Mouse (Mus musculus): ENCODE results near the gene Mrpl1.

The Mrpl1 gene

DNA sequence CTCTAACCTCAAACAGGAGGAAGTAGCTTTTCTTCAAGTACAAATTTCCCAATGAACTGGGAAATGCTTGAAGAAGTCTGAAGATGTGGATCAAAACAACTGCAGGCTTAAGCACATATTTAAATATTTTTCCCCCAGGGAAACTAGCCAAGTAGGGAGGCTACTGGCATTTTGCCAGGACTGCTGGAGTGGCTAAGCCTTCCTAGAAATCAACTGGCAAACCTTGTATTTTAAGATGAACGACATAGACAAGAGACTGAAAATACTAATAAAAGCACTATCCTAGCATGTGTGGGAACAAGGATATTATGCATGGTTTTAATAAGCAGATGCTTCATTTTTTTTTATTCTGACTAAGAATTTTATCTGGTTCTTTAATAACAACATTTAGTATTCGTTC, 2.4 kb upstream of the Mrpl1 start:
- in situ Hi-C loops (cut with MboI, MseI) = loop anchor here (25.0 kb wide), 1 partner anchor 805 kb away; no protein-coding TSS in a partner anchor

DNA sequence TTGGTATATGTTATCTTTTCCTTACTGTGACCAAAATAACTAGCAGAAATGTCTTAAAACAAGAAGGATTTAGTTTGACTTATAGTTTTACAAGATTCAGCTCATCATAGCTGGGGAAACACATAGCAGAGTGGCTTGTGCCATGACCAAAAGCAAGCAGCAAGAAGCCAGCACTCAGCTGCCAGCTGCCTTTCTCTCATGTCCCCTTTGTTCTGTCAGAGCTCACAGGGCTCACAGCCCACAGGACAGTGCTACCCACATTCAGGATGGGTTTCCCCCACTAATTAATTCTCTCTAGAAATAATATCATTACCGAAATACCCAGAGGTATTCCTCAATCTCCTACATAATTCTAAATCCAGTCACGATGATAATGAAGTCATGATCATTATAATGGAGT, 1.8 kb upstream of the Mrpl1 start:
- in situ Hi-C loops (cut with MboI, MseI) = loop anchor here (25.0 kb wide), 1 partner anchor 805 kb away; no protein-coding TSS in a partner anchor

DNA sequence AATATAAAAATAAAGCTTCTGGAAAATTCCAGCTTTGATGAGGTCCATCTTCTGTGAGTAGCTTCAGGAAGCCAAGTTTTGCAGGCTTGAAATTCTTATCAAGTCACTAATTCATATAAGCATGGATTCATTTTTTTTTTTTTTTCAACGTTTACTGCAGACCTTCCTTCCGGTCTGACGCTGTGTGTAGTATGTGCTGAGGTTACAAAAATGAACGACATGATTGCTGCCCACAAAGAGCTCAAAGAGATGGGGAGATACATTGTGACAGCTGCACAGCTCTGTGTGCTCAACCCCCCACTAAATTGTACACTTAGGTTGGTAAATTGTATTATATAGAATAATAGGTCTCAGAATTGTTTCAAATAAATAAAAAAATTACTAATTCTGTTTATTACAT, 750 bp upstream of the Mrpl1 start:
- in situ Hi-C loops (cut with MboI, MseI) = loop anchor here (25.0 kb wide), 1 partner anchor 804 kb away; no protein-coding TSS in a partner anchor

DNA sequence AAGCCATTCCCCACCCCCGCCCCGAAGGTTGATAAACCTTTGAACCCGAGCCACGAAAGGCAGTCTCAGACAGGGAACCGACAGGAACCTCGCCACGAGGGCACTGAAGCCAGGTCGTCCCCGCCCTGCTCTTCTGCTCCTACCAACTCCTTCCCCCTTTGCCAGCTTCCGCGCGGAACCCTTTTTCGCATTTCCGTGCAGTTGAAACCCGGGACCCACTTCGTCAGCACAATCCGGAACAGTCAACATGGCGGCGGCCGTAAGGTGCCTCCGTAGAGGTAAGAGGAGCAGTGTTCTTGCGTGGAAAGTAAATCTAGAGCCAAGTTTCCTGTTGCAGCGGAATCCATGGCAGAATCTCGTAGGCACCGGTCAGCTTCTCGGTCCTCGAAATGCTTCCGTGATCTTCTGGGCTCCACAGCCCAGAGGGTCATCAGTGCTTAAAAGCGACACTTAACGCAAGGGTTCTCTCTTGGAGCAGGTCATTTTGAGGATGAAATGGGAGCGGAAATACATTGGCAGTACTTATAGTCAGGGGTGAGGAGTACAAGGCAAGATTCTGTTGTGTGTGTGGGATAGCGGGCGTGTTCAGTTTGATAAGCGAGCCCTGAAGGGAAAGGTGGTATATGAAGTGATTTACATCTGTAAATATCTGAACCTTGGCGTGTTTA, 757 bp downstream of the Mrpl1 start:
- in situ Hi-C loops (cut with MboI, MseI) = loop anchor here (25.0 kb wide), 1 partner anchor 802 kb away; no protein-coding TSS in a partner anchor

DNA sequence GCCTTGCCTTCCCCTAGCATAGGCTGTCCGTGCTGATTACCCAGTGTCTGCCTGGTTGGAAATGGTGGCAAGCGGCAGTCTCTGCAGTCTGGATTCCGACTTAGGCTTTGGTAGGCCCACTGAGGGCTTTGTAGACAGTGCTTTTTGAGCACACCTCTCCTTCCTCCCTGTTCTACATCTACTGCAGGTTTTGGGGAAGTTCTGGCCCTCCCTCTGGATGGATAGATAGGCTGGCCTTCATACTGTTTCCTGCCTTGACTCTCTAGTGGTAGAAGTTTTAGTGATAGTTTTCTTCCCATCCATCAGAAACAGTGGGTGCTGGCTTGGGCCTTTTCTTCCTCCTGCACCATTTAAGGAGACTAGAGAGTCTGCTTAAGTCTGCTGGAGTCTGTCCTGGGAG, 9.4 kb downstream of the Mrpl1 start:
- in situ Hi-C loops (cut with MboI, MseI) = loop anchor here (25.0 kb wide), 1 partner anchor 794 kb away; no protein-coding TSS in a partner anchor

DNA sequence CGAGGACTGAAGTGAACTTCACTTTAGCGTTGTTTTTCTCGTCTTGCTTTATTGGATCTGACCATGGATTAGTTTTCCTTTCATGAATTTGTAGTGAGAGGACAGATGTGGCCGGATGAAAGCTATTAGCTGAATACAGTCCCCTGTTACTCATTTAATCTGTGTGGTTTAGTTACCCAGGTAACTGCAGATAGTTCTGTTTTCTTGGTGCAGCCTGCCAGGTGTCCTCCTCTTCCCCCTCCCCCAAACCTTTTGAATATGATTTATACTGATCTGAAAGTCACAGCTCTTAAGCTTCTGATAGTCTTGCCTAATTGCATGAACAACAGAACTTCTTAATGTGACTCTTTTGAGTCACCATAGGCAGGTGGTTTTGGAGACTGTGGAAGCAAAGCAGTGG, 10.2 kb downstream of the Mrpl1 start:
- in situ Hi-C loops (cut with MboI, MseI) = loop anchor here (25.0 kb wide), 1 partner anchor 793 kb away; no protein-coding TSS in a partner anchor

DNA sequence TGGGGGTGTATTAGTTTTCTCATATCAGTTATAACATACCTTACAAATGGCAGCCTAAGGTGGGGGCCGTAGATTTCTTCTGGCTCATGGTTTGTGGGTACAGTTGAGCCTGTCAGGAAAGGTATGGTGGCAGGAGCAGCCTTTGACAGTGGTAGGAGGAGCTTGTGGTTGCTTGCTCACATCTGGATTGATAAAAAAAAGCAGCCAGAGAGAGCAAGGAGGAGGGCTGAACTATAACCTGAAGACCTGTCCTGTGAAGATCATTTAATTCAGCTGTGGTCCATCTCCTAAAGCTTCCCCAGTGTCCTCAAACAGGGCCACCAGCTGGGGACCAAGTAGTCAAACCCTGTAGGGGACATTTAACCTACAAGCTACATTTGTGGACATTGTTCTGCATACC, 12.0 kb downstream of the Mrpl1 start:
- in situ Hi-C loops (cut with MboI, MseI) = loop anchor here (25.0 kb wide), 1 partner anchor 791 kb away; no protein-coding TSS in a partner anchor

DNA sequence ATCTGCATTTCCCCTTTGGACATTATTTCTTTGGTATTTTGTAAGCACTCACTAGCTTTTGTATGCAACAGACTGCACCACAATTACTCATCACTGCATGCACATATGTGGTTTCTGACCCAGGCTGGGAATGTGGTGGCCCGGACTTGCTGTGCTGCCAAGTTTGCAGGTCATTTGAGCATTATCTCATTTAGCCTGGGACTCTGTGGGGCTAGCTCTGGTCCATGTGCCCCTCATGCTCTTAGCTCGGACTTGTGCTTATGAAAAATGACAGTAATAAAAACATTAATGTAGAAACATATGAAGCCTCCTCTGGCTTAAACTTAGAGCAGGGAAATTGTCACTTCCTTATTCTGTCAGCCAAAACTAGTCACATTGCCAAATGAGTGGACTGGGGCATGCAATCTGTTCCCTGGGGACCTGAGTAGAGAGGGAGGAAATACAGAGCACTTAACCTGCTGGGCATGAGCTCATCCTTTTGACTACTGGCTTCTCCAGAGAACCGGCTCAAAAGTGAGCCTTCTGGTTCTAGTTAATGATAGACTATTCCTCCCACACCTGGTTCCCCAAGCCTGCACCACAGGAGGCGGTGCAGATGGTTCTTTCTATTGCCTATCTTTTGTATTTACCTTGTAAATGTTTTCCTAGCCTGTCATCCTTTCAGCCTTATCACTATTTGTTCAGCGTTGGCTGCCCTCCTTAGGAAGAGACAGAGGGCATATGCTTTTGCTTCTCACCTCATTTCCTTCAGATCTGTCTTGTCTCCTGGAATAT, 12.7 kb downstream of the Mrpl1 start:
- in situ Hi-C loops (cut with MboI, MseI) = loop anchor here (25.0 kb wide), 1 partner anchor 790 kb away; no protein-coding TSS in a partner anchor

DNA sequence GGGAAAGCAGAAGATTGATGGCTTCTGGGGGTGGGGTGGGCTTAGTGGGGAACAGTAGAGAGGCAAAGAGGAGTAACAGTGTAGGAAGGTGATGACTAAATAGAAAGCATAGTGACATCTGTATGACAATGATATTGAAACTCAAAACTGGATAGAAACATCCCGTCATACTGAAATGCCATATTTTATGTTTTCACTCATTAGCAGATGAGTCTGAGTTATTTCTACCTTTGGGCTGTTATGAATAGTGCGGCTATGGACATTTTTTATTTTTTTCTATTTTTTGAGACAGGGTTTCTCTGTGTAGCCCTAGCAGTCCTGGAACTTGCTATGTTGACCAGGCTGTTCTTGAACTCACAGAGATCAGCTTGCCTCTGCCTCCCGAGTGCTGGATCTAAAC, 13.7 kb downstream of the Mrpl1 start:
- in situ Hi-C loops (cut with MboI, MseI) = loop anchor here (25.0 kb wide), 1 partner anchor 789 kb away; no protein-coding TSS in a partner anchor

DNA sequence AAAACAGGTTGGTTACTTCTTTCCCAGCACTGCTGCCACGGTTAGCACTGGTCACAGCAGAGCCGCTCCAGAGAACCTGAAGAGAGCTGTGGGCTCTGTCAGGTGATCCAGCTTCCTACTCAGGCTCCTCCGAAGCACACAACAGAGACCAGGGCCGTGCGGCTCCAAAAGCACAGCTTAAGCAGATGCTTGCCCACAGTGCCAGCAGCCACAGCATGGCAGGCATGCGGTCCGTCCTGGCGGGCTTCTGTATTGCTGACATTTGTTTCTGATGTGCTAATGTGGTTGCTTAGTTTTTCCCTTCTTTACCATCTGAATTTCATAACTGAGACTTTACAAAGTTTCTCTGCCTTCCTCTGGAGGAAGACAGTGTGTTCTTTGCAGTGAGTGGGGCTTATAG, 17.2 kb downstream of the Mrpl1 start:
- in situ Hi-C loops (cut with MboI, MseI) = no loop called here

DNA sequence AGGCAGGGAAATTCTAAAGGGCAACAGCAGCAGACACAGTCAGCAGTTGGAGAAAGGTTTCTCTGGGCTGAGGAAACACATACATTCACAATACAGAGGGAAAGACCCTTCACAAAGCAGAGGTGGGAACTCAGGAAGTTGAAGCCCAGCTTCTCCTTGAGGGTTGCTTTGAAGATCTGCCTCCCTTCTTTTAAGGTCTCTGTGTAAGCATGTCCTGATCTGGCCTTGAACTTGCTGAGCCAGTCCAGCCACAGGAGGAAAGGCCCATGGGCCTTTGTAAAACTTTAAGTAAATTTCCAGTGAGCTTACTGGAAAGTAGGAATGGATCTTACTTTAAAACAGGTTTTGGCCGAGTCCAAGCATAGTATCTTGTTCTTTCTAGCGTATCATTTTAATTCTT, 19.7 kb downstream of the Mrpl1 start:
- in situ Hi-C loops (cut with MboI, MseI) = no loop called here

DNA sequence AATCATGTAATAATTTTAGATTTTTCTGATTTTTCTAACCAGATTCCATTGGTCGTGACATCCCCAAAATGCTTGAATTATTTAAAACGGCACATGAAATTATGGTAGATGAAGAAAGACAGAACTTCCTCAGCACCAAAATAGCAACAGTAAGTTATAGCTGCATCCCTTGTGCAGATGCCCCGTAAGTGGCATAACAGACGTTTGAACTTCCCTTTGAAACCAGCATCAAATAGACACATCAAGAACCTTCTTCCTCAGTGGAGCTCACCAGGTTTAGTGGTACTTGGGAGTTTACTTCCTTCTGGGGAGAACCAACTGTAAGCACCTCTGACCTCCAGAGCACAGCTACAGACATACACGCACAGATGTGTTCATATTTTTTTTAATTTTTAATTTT, 29.5 kb downstream of the Mrpl1 start:
- in situ Hi-C loops (cut with MboI, MseI) = no loop called here

DNA sequence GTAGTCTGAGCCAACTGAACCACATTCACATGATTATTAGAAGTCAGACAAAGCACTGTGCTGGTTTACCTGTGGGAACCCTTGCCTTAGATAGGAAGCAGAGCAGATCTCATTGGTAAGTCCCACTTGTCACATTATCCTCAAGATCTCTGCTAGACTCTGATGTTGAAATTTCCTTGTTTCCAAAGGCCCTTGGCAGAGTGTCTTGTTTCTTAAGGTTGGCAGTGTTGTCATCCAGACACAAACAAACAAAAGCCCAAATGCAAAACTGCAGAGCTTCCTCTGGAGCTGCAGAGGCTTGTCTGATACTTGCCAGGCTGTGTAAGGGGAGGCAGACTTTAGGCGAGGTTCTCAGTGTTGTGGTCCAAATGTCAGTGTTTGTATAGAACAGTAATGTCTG, 31.6 kb downstream of the Mrpl1 start:
- in situ Hi-C loops (cut with MboI, MseI) = no loop called here

DNA sequence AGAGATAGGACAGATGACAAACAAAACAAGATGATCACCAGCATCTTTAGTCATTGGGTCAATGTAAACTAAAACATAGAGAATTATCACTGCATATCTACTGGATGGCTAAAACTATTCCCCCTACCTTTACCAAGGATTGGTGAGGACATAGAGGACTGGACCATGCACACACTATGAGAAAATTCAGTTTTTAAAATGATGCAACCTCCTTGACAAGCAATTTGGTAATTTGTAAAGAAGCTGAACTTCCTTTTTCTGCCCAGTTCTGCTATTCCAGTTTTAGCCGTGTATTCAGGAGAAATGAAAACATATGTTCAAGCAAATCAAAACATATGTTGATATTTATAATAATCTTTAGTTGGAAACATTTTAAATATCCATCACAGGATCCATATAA, 35.2 kb downstream of the Mrpl1 start:
- in situ Hi-C loops (cut with MboI, MseI) = no loop called here

DNA sequence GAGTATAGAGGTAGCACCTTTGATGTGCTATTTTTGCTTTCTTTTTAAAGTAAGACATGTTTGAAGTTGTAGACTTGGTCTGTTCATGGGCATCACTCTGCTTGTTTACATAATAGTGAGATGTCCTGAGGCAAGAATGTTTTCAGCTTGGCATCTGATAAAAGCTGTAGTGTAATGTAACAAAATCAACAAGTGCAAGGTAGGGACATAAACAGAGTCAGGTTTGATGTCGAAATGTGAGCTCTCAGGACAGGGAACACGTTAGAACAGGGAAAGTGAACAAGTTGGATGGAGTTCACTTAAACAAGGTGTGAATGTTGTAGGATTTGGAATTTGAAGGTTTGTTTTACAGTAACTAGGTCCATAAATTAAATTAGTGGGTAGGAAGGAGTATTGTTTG, 44.7 kb downstream of the Mrpl1 start:
- in situ Hi-C loops (cut with MboI, MseI) = no loop called here

DNA sequence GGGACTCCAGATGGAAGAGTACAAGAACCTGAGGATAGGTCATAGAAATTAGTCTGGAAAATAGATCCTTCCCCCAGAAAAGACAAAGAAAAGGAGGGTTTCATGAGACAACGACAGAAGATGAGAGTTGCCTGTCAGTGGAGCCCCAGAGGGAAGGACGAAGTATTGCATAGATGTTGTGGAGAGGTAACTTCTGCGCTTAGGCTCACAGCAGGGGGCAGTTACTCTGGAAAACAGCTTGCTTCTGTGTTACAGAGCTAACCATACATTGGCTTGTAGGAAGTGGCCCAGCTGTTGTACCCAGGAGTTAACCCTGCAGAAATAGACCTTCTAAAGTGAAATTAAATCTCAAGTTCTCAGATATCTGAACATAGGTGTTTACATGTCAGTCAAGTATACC, 45.9 kb downstream of the Mrpl1 start:
- in situ Hi-C loops (cut with MboI, MseI) = no loop called here

DNA sequence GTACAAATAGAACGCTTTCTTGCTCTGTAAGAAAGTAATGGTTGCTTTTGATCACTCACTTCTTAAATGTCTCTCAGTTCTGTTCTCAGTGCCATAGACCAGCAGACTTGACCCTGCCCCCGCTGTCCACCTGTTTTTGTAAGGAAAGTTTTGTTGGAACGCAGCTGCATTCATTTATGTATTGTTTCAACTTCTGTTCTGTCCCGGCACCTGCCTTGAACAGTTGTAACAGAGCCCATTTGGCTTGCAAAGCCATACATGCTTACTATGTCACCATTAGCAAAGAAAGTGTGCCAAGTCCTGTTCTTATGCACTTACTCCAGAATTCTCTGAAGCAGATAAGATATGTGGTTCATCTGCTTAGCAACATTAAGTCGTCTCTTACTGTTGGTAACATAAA, 48.9 kb downstream of the Mrpl1 start:
- in situ Hi-C loops (cut with MboI, MseI) = no loop called here

DNA sequence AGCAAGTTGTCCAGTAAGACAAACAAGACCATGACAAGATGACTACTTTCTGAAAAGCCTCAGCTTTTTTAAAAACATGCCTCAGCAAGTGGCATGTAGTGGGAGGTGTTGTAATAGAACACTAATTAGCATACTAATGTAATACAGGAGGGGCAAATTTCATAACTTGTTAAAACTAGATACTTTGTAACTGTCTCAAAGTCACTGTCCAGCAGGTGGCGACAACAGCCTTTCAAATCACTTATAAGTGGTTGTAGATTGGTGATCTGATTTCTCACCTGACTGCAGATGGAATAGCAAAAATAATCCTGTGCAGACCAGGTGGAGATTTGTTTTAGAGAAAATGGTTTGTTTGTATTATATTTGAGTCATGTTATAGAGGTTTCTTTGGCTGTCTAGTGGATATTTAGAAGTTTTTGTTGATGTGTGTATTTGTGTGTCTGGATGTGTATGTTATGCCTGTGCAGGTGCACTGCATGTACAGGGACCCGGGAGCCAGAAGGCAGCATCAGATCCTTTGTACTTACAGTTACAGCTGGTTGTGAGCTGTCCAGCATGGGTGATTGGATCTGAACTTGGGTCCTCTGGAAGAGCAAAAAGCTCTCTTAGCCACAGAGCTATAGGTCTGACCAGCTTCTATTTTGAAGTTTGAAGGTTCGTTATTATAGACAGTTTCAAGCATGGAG, 57.9 kb downstream of the Mrpl1 start:
- in situ Hi-C loops (cut with MboI, MseI) = loop anchor here (10.0 kb wide), 1 partner anchor 508 kb away; no protein-coding TSS in a partner anchor

DNA sequence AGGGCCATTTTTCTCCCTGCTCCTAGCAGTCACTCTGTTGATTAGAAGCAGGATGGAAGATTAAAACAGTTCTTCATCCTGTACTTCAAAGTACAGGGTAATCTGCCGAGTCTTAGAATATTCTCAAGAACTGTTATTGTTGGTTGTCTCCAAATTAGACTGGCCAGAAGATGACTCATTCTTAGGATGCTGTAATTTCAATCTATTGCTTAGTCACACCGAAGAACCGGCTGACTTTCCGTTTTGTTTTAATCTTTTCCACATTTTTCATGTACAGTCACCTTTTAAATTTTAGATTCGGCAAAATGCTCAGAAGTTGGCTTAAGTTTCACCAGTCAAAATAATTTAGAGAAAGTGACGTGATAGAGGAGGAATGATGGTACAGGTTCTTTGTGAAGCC, 61.8 kb downstream of the Mrpl1 start:
- in situ Hi-C loops (cut with MboI, MseI) = loop anchor here (10.0 kb wide), 1 partner anchor 564 kb away; no protein-coding TSS in a partner anchor

DNA sequence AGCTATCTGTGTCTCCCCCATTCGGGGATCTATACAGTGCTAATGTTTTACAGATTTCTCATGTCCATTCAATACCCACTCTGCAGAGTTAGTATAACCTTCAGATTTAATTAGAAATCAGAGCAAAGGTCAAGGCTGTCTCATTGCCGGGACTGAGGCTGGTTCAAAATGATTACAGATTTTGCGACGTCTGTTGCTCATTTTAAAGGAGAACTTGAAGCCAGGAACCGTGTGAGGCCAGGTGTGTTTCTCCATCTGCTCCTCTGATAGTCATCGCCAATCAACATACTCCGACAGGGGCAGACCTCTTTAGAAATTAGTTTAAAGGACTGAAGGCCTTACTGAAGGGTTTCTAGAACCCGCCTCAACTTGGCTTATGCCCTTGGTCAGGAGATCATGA, 96.5 kb downstream of the Mrpl1 start:
- in situ Hi-C loops (cut with MboI, MseI) = no loop called here

DNA sequence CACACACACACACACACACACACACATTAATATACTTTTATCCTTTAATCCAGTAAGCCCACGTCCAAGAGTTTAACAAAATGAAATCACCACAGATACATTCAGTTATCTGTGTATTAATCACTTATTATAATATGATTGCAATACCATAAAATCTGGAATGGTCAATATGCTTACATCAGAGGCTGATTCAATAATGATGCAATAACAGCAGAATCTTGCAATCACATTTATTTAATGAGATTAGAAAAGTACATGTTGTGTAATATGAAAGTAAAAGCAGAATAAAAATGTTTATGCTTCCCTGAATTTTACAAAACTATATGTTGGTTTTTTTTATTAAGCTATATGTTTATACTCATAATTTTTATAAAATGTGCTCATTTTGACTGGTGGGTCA, 97.0 kb downstream of the Mrpl1 start:
- in situ Hi-C loops (cut with MboI, MseI) = no loop called here

DNA sequence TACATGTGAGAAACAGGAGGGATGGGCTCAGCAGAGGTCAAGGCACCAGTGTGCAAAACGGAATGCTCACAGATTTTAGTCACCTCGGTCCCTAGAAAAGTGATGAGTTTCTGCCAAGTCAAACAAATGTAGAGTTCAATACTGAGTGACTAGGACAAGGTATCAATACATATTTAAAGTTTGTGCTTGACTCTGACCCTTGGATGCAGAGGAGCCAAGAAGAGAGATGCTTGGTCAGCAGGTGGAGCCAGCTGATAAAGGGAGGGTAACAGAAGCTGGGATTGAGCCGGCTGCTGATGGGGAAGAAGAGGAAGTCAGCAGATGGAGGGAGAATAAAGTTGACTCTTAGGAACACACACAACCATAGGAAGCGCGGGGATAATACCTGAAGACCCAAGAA, 97.5 kb downstream of the Mrpl1 start:
- in situ Hi-C loops (cut with MboI, MseI) = no loop called here

Measured in T-helper 2 cell (primary cell).